Mouse (Mus musculus) embryonic fibroblast, embryonic 13.5 days (primary cell): ENCODE results near the gene C1qb.

Source experiments
- CTCF ChIP-seq: IDR thresholded peaks from 2 replicates; pipeline ENCODE4 v1.5.1; 2011; ENCODE audit warnings: mild to moderate bottlenecking, control low read depth, low read length, moderate library complexity, borderline replicate concordance; ENCODE audit not compliant: insufficient read depth
- POLR2A ChIP-seq: IDR thresholded peaks from 2 replicates; pipeline ENCODE4 v1.6.1; 2011; ENCODE audit warnings: low read depth, mild to moderate bottlenecking, control low read depth, low read length, moderate library complexity

DNA sequence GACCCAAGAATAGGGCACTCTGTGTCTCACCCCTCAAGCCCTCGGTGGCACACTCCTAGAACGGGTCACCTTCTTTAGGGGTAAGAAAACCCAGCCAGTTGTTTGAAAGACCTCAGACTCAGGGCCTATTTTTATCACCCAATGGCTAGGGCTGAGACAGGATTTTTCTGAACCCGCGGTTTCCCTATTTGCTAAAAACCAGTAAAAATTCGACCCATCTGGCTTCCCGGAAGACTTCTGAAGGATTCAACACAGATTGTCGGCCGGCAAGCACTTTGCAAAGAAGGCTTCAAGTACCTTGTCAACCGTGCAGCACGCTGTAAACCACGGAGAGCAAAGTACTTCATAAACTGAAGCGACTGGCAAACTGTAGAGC, 51.6 kb downstream of the C1qb start:
- TF ChIP-seq CTCF (no peak), POLR2A (no peak)
